Mouse (Mus musculus): ENCODE measurements at regions not wholly inside any gene's neighbourhood (a gene's known extent, or its start where the extent isn't known, plus 50 kb on each side); places are given as distances from the start of the nearest gene placed in this dataset.

DNA sequence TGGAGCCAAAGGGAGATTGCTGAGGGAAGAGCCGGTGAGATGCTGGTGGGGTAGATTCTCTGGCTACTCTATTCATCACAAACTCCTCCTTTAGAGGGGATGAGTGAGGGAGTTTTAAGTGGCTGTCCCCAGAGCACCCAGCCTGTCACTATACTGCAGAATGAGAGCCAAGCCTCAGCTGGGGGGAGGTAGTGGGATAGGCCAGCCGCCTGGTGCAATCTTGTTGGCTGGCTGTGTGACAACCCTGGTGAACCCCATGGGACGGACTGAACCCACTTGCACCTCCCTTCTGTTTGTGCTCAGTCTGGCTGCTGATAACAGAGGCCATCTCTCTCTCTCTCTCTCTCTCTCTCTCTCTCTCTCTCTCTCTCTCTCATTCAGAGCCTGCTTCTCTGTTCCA is 65.8 kb upstream of the Shisa3 start:
- no peak overlapping the region for H3K4me3 ChIP-seq
- H3K27ac ChIP-seq: no peak overlapping the region
- WGBS: 67% methylated on average over 3 of the region's 3 CpGs
- no peaks in the 10 kb centered on the region for H3K27me3 ChIP-seq
- no peaks in the 10 kb centered on the region for H3K4me1 ChIP-seq
- no peak overlapping the region for H3K4me2 ChIP-seq (replicated peaks)
- no peaks in the 10 kb centered on the region for H3K9me3 ChIP-seq (replicated peaks)
- no peak overlapping the region for H3K9ac ChIP-seq
- ATAC-seq (ENCODE audit: low FRiP score): peak; percentile 81
- H3K36me3 ChIP-seq: no peaks in the 10 kb centered on the region

DNA sequence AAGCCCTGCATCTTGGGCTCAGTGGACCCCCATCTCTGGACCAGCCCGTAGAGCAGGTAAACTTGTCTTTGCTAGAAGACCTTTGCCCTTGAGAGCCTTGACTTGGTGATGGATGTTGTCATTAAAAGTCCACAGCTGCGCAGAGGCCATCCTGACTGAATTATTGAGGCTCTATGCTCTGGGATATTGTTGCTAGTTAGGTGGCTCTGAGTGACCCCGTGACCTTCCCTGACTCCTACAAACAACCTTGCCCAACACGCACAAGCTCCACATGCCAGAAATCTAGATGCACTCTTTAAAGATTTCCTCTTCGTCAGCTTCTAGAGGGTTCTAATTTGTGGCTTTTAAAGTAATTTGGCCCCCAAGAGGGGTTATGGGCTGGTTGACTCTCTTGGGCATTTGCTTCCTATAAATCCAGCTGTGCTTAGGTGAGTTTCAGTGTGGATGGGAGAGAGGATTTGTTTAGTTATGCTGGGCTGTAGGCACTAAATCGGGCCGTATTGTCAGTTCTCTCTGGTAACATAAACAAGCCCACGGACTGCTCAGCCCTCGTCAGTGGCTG is 63.6 kb upstream of the Shisa3 start:
- no peaks in the 10 kb centered on the region for H3K27me3 ChIP-seq

DNA sequence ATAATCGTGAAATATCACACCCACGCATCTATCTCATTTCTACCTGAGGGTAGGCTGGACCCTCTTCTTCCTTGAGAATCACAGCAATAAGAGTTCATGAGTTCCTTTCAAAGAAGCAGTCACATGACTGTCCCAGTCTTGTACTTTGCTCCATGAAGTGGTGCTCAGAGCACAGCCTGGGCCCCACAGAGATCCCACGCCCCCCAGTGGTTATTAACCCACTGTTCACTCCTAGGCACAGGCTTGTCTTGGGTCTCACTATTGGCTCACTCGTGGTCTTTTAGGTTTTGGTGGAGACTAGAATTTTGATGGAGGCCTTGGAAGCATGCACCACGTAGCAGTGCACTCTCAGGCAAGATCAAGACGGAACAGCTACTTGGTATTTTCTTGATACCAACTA is 57.4 kb upstream of the Shisa3 start:
- Histone ChIP-seq H3K4me2 (replicated peaks) (no peak overlapping the region), H3K9me3 (replicated peaks) (no peaks in the 10 kb centered on the region), H3K4me1 (no peaks in the 10 kb centered on the region), H3K36me3 (no peaks in the 10 kb centered on the region), H3K9ac (no peak overlapping the region), H3K27ac (no peak overlapping the region), H3K4me3 (no peak overlapping the region), H3K27me3 (no peaks in the 10 kb centered on the region)
- ATAC-seq (ENCODE audit: low FRiP score): no peak
- 86% methylated on average over 6 of the region's 6 CpGs for WGBS

More for the DNA sequence above, 63.6 kb upstream of the Shisa3 start:
- no peak overlapping the region for H3K27ac ChIP-seq
- H3K4me1 ChIP-seq: no peaks in the 10 kb centered on the region
- H3K36me3 ChIP-seq: no peaks in the 10 kb centered on the region
- no peak overlapping the region for H3K4me3 ChIP-seq
- ATAC-seq (ENCODE audit: low FRiP score): no peak
- no peaks in the 10 kb centered on the region for H3K9me3 ChIP-seq (replicated peaks)
- no peak overlapping the region for H3K4me2 ChIP-seq (replicated peaks)
- H3K9ac ChIP-seq: no peak overlapping the region
- WGBS: 78% methylated on average over 9 of the region's 9 CpGs

DNA sequence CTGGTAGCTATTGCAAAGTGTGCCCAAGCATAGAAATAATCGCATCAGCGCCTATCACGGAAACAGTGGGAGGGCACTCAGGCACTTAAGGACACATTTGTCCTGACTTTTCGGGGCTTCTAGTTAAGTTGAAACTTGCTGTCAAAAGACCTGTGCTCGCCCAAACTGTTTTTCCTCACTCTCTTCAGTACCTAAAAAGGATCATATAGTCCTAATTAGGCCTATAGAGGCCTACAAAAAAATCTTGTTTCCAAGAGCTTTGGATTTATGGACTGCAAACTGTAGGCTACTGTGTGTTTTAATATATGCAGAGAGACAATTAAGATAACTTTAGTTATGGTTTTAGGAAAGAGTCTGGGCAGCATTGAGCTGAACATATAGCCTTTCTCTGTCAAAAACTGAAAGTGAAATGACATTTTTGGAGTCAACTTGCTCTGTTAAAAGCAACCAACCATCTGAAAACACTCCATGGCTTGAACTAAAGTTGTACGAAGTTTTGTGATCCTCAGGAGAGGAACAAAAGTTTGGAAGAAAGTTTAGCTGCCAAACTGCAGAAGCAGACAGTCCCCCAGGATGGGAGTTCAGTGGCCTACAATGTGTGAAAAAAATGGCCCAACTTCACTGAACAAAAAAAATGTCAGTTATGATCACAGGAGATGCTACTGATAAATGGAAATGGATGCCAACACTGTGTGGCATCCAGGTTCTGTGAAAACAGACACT is 55.9 kb upstream of the Shisa3 start:
- no peak overlapping the region for H3K4me3 ChIP-seq
- 79% methylated on average over 6 of the region's 6 CpGs for WGBS
- no peak for ATAC-seq (ENCODE audit: low FRiP score)
- no peaks in the 10 kb centered on the region for H3K4me1 ChIP-seq
- H3K27ac ChIP-seq: no peak overlapping the region
- no peaks in the 10 kb centered on the region for H3K9me3 ChIP-seq (replicated peaks)
- H3K36me3 ChIP-seq: no peaks in the 10 kb centered on the region
- no peak overlapping the region for H3K9ac ChIP-seq
- no peak overlapping the region for H3K4me2 ChIP-seq (replicated peaks)
- no peaks in the 10 kb centered on the region for H3K27me3 ChIP-seq

DNA sequence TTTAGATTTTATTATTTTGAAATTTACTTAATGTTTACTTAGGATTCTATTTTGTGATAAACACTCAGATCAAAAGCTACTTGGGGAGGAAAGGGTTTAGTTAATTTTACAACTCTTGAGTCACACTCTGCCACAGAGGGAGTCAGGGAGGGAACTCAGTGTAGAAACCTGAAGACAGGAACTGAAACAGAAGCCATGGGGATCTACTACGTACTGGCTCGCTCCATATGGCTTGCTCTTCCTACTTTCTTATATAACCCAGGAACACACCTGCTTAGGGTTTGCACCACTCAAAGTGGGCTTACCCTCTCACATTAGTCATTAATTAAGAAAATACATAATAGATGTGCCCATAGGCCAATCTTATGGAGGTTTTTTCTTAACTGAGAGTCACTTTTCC is 54.8 kb upstream of the Shisa3 start:
- Histone ChIP-seq H3K9ac (no peak overlapping the region), H3K4me3 (no peak overlapping the region), H3K4me1 (no peaks in the 10 kb centered on the region), H3K27ac (no peak overlapping the region), H3K4me2 (replicated peaks) (no peak overlapping the region), H3K27me3 (no peaks in the 10 kb centered on the region), H3K36me3 (no peaks in the 10 kb centered on the region), H3K9me3 (replicated peaks) (no peaks in the 10 kb centered on the region)
- ATAC-seq (ENCODE audit: low FRiP score): no peak
- WGBS: 94% methylated on average over 2 of the region's 2 CpGs
